Mouse (Mus musculus) Patski (cell line): ENCODE data around the gene Prkag2. TPM values are rescaled to one million over a fixed set of nuclear protein-coding genes. Genes with fewer than 3 reads are reported as not detected.

ENCODE experiments used
- ATAC-seq: fragments of 100-300 bp; one replicate; pipeline ENCODE4 v1.8.0; 2021
- CTCF ChIA-PET: fragments of 350-600 bp; sonication (Branson Sonifier 250); formaldehyde crosslinking; loops from one replicate; lab custom pipeline; 2022; ENCODE audit warnings: inconsistent platforms; lab: Charles Lee
- POLR2A ChIA-PET: fragments of 350-600 bp; sonication (Branson Sonifier 250); formaldehyde crosslinking; loops from one replicate; lab custom pipeline; 2022; ENCODE audit warnings: antibody characterized with exemption, inconsistent platforms; lab: Charles Lee
- DNase-seq: peaks from one replicate; pipeline ENCODE4 v3.0.0-alpha.2; 2011; ENCODE audit warnings: low read depth, low spot score
- H3K27me3 ChIP-seq: fragments of 371-371 bp; one replicate; pipeline ENCODE4 v1.5.1; 2021
- CTCF ChIP-seq: fragments of 100-300 bp; IDR thresholded peaks from one replicate; pipeline ENCODE4 v1.5.1; 2021
- in situ Hi-C: fragments of 300-500 bp; cut with MboI; formaldehyde crosslinking; loops from 3 replicates; pipeline ENCODE4 v1.11.1; 2018; ENCODE audit warnings: low pct_unique_long_range_greater_than_20kb, mixed read lengths
- polyA plus RNA-seq: library from polyadenylated mRNA; unstranded; gene quantifications from one replicate; pipeline ENCODE4 v1.2.3, GENCODE M21; 2021

Gene Prkag2
- polyA plus RNA-seq, 1 experiment from 2014 or later = 37.7 TPM

GRCm38 (mm10) chr5:24963776-24964175, 136.7 kb downstream of the Prkag2 start:
- ChIA-PET POLR2A (no interaction called here), CTCF (interaction anchor here (1.5 kb wide), 1 partner anchor 18 kb away, joined by 4 read pairs; no protein-coding TSS in a partner anchor)
- TF ChIP-seq CTCF = no peak
- no peak for DNase-seq
- no peaks in the 10 kb centered on the region for H3K27me3 ChIP-seq
- ATAC-seq = no peak
- in situ Hi-C loops = no loop called here

- no peak for DNase-seq
- ChIA-PET POLR2A (no interaction called here), CTCF (interaction anchor here (0.6 kb wide), 1 partner anchor 10 kb away, joined by 3 read pairs; no protein-coding TSS in a partner anchor)
- in situ Hi-C loops = no loop called here
- no peak for ATAC-seq
- H3K27me3 ChIP-seq = no peaks in the 10 kb centered on the region
- TF ChIP-seq CTCF = no peak
Observed at GRCm38 (mm10) chr5:24960791-24961190, 139.7 kb downstream of the Prkag2 start.

GRCm38 (mm10) chr5:24959758-24960157, 140.7 kb downstream of the Prkag2 start:
- POLR2A ChIA-PET = interaction anchor here (0.6 to 1.2 kb wide), 2 partner anchors 9 to 22 kb away, joined by 3 to 4 read pairs; no protein-coding TSS in a partner anchor
- no peak for DNase-seq
- in situ Hi-C loops = no loop called here
- no peak for ATAC-seq
- CTCF ChIA-PET = no interaction called here
- no peak for TF ChIP-seq CTCF
- H3K27me3 ChIP-seq = no peaks in the 10 kb centered on the region

GRCm38 (mm10) chr5:24958596-24958995, 141.8 kb downstream of the Prkag2 start:
- POLR2A ChIA-PET = interaction anchor here (0.6 kb wide), 1 partner anchor 689 kb away, joined by 5 read pairs; no protein-coding TSS in a partner anchor
- no peak for ATAC-seq
- H3K27me3 ChIP-seq = no peaks in the 10 kb centered on the region
- CTCF ChIA-PET = no interaction called here
- TF ChIP-seq CTCF = no peak
- DNase-seq = no peak
- in situ Hi-C loops = no loop called here

GRCm38 (mm10) chr5:24956891-24957290, 143.6 kb downstream of the Prkag2 start:
- DNase-seq (no peak), ATAC-seq (no peak)
- ChIA-PET POLR2A (no interaction called here), CTCF (no interaction called here)
- TF ChIP-seq CTCF = no peak
- in situ Hi-C loops = no loop called here
- no peaks in the 10 kb centered on the region for H3K27me3 ChIP-seq

- no peaks in the 10 kb centered on the region for H3K27me3 ChIP-seq
- ChIA-PET CTCF (interaction anchor here (1.0 to 1.3 kb wide), 2 partner anchors 12 to 20 kb away, joined by 4 to 5 read pairs; no protein-coding TSS in a partner anchor), POLR2A (interaction anchor here (0.5 kb wide), 1 partner anchor 49 kb away, joined by 3 read pairs; no protein-coding TSS in a partner anchor)
- no peak for TF ChIP-seq CTCF
- no peak for ATAC-seq
- in situ Hi-C loops = no loop called here
- no peak for DNase-seq
Observed at GRCm38 (mm10) chr5:24952842-24953741, 147.3 kb downstream of the Prkag2 start.

- ATAC-seq (no peak), DNase-seq (no peak)
- in situ Hi-C loops = no loop called here
- no peaks in the 10 kb centered on the region for H3K27me3 ChIP-seq
- TF ChIP-seq CTCF = no peak
- ChIA-PET CTCF (interaction anchor here (1.0 to 1.3 kb wide), 2 partner anchors 12 to 19 kb away, joined by 4 to 5 read pairs; no protein-coding TSS in a partner anchor), POLR2A (no interaction called here)
Observed at GRCm38 (mm10) chr5:24952212-24952611, 148.2 kb downstream of the Prkag2 start.

GRCm38 (mm10) chr5:24950891-24951574, 149.4 kb downstream of the Prkag2 start:
- no peak for DNase-seq
- ChIA-PET CTCF (interaction anchor here (0.9 kb wide), 1 partner anchor 10 kb away, joined by 3 read pairs; no protein-coding TSS in a partner anchor), POLR2A (no interaction called here)
- TF ChIP-seq CTCF = no peak
- no peak for ATAC-seq
- no peaks in the 10 kb centered on the region for H3K27me3 ChIP-seq
- in situ Hi-C loops = no loop called here

GRCm38 (mm10) chr5:24950039-24950438, 150.4 kb downstream of the Prkag2 start:
- TF ChIP-seq CTCF = no peak
- H3K27me3 ChIP-seq = no peaks in the 10 kb centered on the region
- in situ Hi-C loops = no loop called here
- ATAC-seq = no peak
- no peak for DNase-seq
- POLR2A ChIA-PET = interaction anchor here (0.6 kb wide), 1 partner anchor 360 kb away, joined by 3 read pairs; no protein-coding TSS in a partner anchor
- CTCF ChIA-PET = interaction anchor here (0.9 kb wide), 1 partner anchor 11 kb away, joined by 3 read pairs; no protein-coding TSS in a partner anchor
